Comparison of ENCODE assay signal across 10 mouse cellular contexts in genomic region chr3:25108997-25109396, GRCm38 (mm10). TPM values are rescaled to one million over a fixed set of nuclear protein-coding genes. Genes with fewer than 3 reads are reported as not detected.
DNase-seq lines count a peak whose midpoint lies in the region; ATAC-seq and TF ChIP-seq lines count a peak whose summit lies in the region.
"Had no signal": no experiment of that assay in that cellular context is flagged by ENCODE, and none has a peak within 500 bp of the region (broad histone marks: within the 10 kb centered on the region; RNA-seq: fewer than 3 reads in every experiment).

No protein-coding gene starts in this region.

- TF ChIP-seq CTCF in kidney, adult 2 months (conservative IDR thresholded peaks at IDR 0.05; ENCODE audit: insufficient read depth, insufficient read length, low read depth, low read length) = no peak

- H3K27me3 ChIP-seq in kidney, adult 2 months (replicated peaks; ENCODE audit: control insufficient read depth, insufficient read depth, low read length) = no peaks in the 10 kb centered on the region
- H3K27me3 ChIP-seq in neural tube, embryonic 14.5 days (ENCODE audit: control insufficient read depth, insufficient read depth, low read length) = no peaks in the 10 kb centered on the region

- WGBS in kidney, adult 2 months = 43% methylated on average over 3 of the region's 3 CpGs
- WGBS in neural tube, embryonic 14.5 days = 47% methylated on average over 3 of the region's 3 CpGs

- no peak overlapping the region for H3K4me3 ChIP-seq in kidney, adult 2 months (ENCODE audit: insufficient read depth, low read depth, low read length)
- no peak overlapping the region for H3K4me3 ChIP-seq in neural tube, embryonic 14.5 days (ENCODE audit: low read depth, low read length)
- H3K4me3 ChIP-seq: myocyte had no signal

- peak; percentile 72; the same call in 1 of the 2 replicates for ATAC-seq in neural tube, embryonic 14.5 days (ENCODE audit: low read depth)

- H3K4me2 ChIP-seq in neural tube, embryonic 14.5 days (ENCODE audit: low read depth, low read length) = no peak overlapping the region

- peak; percentile 5 for DNase-seq in adrenal gland, postnatal 10 days
- no peak for DNase-seq in adrenal gland, postnatal 25 days
- DNase-seq in kidney, postnatal 14 days = peak; percentile 3
- DNase-seq in kidney, adult 2 months = no peak
- DNase-seq in gonadal fat pad, adult 2 months (ENCODE audit: low read depth) = peak; percentile 5
- no peak for DNase-seq in layer of hippocampus, adult 9-11 months
- DNase-seq in right cerebral cortex, postnatal 10 days (ENCODE audit: low spot score in 2 of 2) = no peak
- DNase-seq: cerebellum, adult 9-11 months had no signal

- no peak overlapping the region for H3K9ac ChIP-seq in neural tube, embryonic 14.5 days (replicated peaks; ENCODE audit: low read depth, low read length)

- no peaks in the 10 kb centered on the region for H3K36me3 ChIP-seq in kidney, adult 2 months (ENCODE audit: control insufficient read depth, insufficient read depth, low read length)
- H3K36me3 ChIP-seq in neural tube, embryonic 14.5 days (ENCODE audit: control insufficient read depth, insufficient read depth, low read length) = no peaks in the 10 kb centered on the region

- TF ChIP-seq POLR2A in kidney, adult 2 months (IDR thresholded peaks at IDR 0.05; ENCODE audit: low read depth, low read length) = no peak

- H3K27ac ChIP-seq in kidney, adult 2 months (ENCODE audit: insufficient read depth, low read depth, low read length) = no peak overlapping the region
- H3K27ac ChIP-seq in neural tube, embryonic 14.5 days (ENCODE audit: low read depth, low read length) = no peak overlapping the region

- H3K4me1 ChIP-seq in kidney, adult 2 months (ENCODE audit: control insufficient read depth, insufficient read depth, low read length) = no peaks in the 10 kb centered on the region
- H3K4me1 ChIP-seq in neural tube, embryonic 14.5 days (ENCODE audit: control insufficient read depth, insufficient read depth, low read length) = no peaks in the 10 kb centered on the region

- H3K9me3 ChIP-seq in neural tube, embryonic 14.5 days (ENCODE audit: control insufficient read depth, low read length) = no peaks in the 10 kb centered on the region

RNA-seq across cellular contexts. Expression of gene Naaladl2, which starts 35.1 kb away (rescaled TPM):
- 1 to 10 TPM; 3.9 to 4.9 TPM for total RNA-seq in adrenal gland, postnatal 10 days (2021)
- total RNA-seq in adrenal gland, postnatal 25 days (2021) = 2.0 and 2.1 TPM in 2 replicates
- polyA plus RNA-seq in kidney, adult 2 months (2012; rRNA removed) = 0.22 and 0.38 TPM in 2 replicates
- 0.82 and 1.3 TPM in 2 replicates for polyA plus RNA-seq in gonadal fat pad, adult 2 months (2012; rRNA removed)
- polyA plus RNA-seq in neural tube, embryonic 14.5 days (2014; fragmentation: Nextera tagmentation; extraction: Ambion mirVana) = 0.53 and 0.58 TPM in 2 replicates
- polyA plus RNA-seq: myocyte had no signal

Comparison
In these comparisons a context has a peak if more than half of its experiments do, and no peak if none do; other contexts are left out.
1. DNase-seq: peak in adrenal gland, postnatal 10 days (single experiment), kidney, postnatal 14 days (single experiment) and gonadal fat pad, adult 2 months (single experiment); none in adrenal gland, postnatal 25 days (single experiment), kidney, adult 2 months (single experiment), layer of hippocampus, adult 9-11 months (single experiment) and right cerebral cortex, postnatal 10 days (0 of 2).